10 mouse cellular contexts compared by ENCODE assay signal in the genomic region with DNA sequence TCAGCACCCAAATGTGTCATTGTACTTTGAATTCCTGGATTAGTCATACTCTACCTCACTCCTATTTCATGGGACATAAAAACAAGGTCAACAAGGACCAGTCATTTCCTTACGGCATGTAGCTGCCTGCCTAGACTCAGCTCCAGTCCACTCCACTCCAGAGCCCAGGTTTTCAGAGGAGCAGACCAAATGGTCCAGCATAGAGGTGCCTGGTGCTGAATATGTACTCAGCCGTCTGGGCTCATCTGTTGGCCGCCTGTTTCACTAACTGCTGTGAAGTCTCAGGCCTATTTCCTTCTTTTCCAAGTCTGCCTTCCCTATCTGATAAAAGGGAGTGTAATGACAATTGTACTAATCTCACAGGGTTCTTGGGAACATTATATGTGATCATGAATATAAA.
DNase-seq lines count a peak whose midpoint lies in the region; ATAC-seq lines count a peak whose summit lies in the region.
"Had no signal": no experiment of that assay in that cellular context is flagged by ENCODE, and none has a peak within 500 bp of the region (broad histone marks: within the 10 kb centered on the region; RNA-seq: fewer than 3 reads in every experiment).

No protein-coding gene starts in this region.

- H3K9me3 ChIP-seq in intestine, embryonic 15.5 days = no peaks in the 10 kb centered on the region
- no peaks in the 10 kb centered on the region for H3K9me3 ChIP-seq in limb, embryonic 10.5 days (replicated peaks)
- H3K9me3 ChIP-seq: forebrain, embryonic 15.5 days had no signal

- no peak overlapping the region for H3K4me3 ChIP-seq in intestine, embryonic 15.5 days (replicated peaks)
- H3K4me3 ChIP-seq in limb, embryonic 10.5 days = no peak overlapping the region
- H3K4me3 ChIP-seq: forebrain, embryonic 15.5 days had no signal

- H3K36me3 ChIP-seq in intestine, embryonic 15.5 days = no peaks in the 10 kb centered on the region
- H3K36me3 ChIP-seq in limb, embryonic 10.5 days = peaks cover 56% of the 10 kb centered on the region
- H3K36me3 ChIP-seq: forebrain, embryonic 15.5 days had no signal

- no peak overlapping the region for H3K9ac ChIP-seq in intestine, embryonic 15.5 days
- H3K9ac ChIP-seq: forebrain, embryonic 15.5 days had no signal

- H3K27ac ChIP-seq in intestine, embryonic 15.5 days = no peak overlapping the region
- H3K27ac ChIP-seq in limb, embryonic 10.5 days = no peak overlapping the region
- H3K27ac ChIP-seq: forebrain, embryonic 15.5 days; macrophage had no signal

- peak; percentile 65 for DNase-seq in layer of hippocampus, adult 11-12 months (ENCODE audit: low spot score)
- no peak for DNase-seq in layer of hippocampus, adult 9-10 months (ENCODE audit: low spot score)
- DNase-seq in MN1 (ENCODE audit: low spot score) = peak; percentile 68
- DNase-seq in adrenal gland, postnatal 14 days = peak; percentile 78
- no peak for DNase-seq in limb, embryonic 10.5 days (ENCODE audit: low spot score)
- DNase-seq in natural killer cell, adult 2 months (ENCODE audit: low spot score in 2 of 2) = no peak
- no peak for DNase-seq in heart, adult 18-20 months

- no peaks in the 10 kb centered on the region for H3K27me3 ChIP-seq in intestine, embryonic 15.5 days (replicated peaks)
- peaks cover 10% of the 10 kb centered on the region; the same call in 1 of the 2 replicates for H3K27me3 ChIP-seq in limb, embryonic 10.5 days (ENCODE audit: low read depth, poor library complexity, severe bottlenecking)

- peak; percentile 51 for ATAC-seq in intestine, embryonic 15.5 days
- ATAC-seq: forebrain, embryonic 15.5 days had no signal

- WGBS in intestine, embryonic 15.5 days = 34% methylated on average over 3 of the region's 3 CpGs
- WGBS in limb, embryonic 10.5 days = 41% methylated on average over 3 of the region's 3 CpGs

- no peaks in the 10 kb centered on the region for H3K4me1 ChIP-seq in intestine, embryonic 15.5 days (replicated peaks)
- peaks cover 9% of the 10 kb centered on the region; the same call in 1 of the 2 replicates for H3K4me1 ChIP-seq in limb, embryonic 10.5 days

- no peak overlapping the region for H3K4me2 ChIP-seq in intestine, embryonic 15.5 days (replicated peaks)
- H3K4me2 ChIP-seq: forebrain, embryonic 15.5 days had no signal

Comparison
In these comparisons a context has a peak if more than half of its experiments do, and no peak if none do; other contexts are left out.
1. DNase-seq: peak in layer of hippocampus, adult 11-12 months (single experiment), MN1 (single experiment) and adrenal gland, postnatal 14 days (single experiment); none in layer of hippocampus, adult 9-10 months (single experiment), limb, embryonic 10.5 days (single experiment), natural killer cell, adult 2 months (0 of 2) and heart, adult 18-20 months (0 of 2).